Mouse (Mus musculus) forebrain, embryonic 14.5 days (tissue): Measurements from ENCODE around the gene Cabp1. TPM values are rescaled to one million over a fixed set of nuclear protein-coding genes. Genes with fewer than 3 reads are reported as not detected.

Experiments used
- ATAC-seq: fragments of 200-750 bp; cut with Nextera tagmentation; 2 replicates; pipeline ENCODE4 v1.8.0; 2017; ENCODE audit warnings: mild to moderate bottlenecking, moderate library complexity
- DNase-seq: peaks from one replicate; pipeline ENCODE4 v3.0.0-alpha.2; 2015; ENCODE audit warnings: low spot score
- H3K27ac ChIP-seq: fragments of 300-500 bp; sonication (generic); 2 replicates; pipeline ENCODE4 v1.5.1; 2014; ENCODE audit warnings: low read depth, mild to moderate bottlenecking, control low read depth, low read length, moderate library complexity
- H3K27me3 ChIP-seq: fragments of 300-500 bp; sonication (generic); replicated peaks from 2 replicates; pipeline ENCODE4 v1.6.1; 2014; ENCODE audit warnings: low read length, control low read depth, mixed read lengths; ENCODE audit not compliant: control insufficient read depth, insufficient read depth
- H3K36me3 ChIP-seq: fragments of 300-500 bp; sonication (generic); 2 replicates; pipeline ENCODE4 v1.6.1; 2014; ENCODE audit warnings: low read length, control low read depth; ENCODE audit not compliant: control insufficient read depth, insufficient read depth
- H3K4me1 ChIP-seq: fragments of 300-500 bp; sonication (generic); 2 replicates; pipeline ENCODE4 v1.6.1; 2014; ENCODE audit warnings: antibody characterized with exemption, low read length, control low read depth; ENCODE audit not compliant: control insufficient read depth, insufficient read depth
- H3K4me2 ChIP-seq: fragments of 300-500 bp; sonication (generic); 2 replicates; pipeline ENCODE4 v1.6.1; 2014; ENCODE audit warnings: mild to moderate bottlenecking, control low read depth, low read length
- H3K4me3 ChIP-seq: fragments of 300-500 bp; sonication (generic); 2 replicates; pipeline ENCODE4 v1.5.1; 2014; ENCODE audit warnings: low read depth, low read length, control low read depth
- H3K9ac ChIP-seq: fragments of 300-500 bp; sonication (generic); 2 replicates; pipeline ENCODE4 v1.6.1; 2014; ENCODE audit warnings: mild to moderate bottlenecking, low read length, control low read depth, moderate library complexity
- H3K9me3 ChIP-seq: fragments of 300-500 bp; sonication (generic); replicated peaks from 2 replicates; pipeline ENCODE4 v1.6.1; 2016; ENCODE audit warnings: low read length, control low read depth, mixed read lengths; ENCODE audit not compliant: control insufficient read depth
- WGBS: fragments of 180-500 bp; shearing (Covaris S2); extraction: QIAGEN DNeasy Blood & Tissue Kit; methylation state at CpG from one replicate; pipeline ENCODE4 v1.1.7; 2014; 5-methylcytosine and 5-hydroxymethylcytosine counted together
- polyA plus RNA-seq: library from polyadenylated mRNA; unstranded; fragments of >200 nt; fragmentation: Nextera tagmentation; extraction: Ambion mirVana; gene quantifications from 2 replicates; pipeline ENCODE4 v1.2.1, GENCODE M21; 2014

Cabp1 gene
- polyA plus RNA-seq, 1 experiment from 2014 or later = 10.1 TPM

DNA sequence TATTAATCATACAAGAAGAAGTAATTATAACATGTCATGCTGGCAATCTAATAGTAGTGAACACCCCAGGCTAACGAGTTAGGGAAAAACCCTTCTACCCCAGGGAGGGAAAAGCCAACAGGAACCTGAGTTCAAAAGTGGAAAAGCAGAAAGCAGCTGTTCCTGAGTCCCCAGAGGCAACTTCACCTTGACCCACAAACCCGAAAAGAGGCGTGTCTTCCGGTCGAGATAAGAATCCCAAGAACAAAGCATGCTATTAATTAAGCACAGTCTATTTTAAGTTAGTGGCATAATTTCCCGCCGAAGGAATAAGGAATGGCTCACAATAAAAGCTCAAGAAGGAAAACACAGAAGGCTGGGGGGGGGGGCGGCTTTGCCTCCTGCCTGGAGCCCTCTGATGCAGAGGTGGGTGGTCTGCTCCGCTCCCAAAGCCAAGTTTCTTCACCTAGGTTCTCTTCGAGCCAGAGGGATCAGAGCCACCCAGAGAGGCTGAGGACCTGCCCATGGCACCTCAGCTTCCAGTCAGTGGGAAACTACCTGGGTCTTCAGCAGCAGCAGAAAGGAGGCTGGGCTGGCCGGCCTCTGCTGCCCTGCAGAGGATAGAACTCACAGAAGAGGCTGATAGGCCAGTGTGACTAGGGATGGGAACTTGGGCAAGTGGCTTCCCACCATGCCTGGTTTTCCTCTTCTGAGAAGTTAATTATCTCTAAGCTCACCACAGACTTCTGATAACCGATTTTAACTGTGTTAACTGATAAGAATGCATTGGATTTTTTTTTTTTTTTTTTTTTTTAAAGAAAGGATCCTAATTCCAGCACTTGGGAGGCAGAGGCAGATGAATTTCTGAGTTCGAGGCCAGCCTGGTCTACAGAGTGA lies 32.9 kb downstream of the Cabp1 start:
- DNase-seq (no peak), ATAC-seq (no peak)
- Histone ChIP-seq H3K36me3 (no peaks in the 10 kb centered on the region), H3K27ac (no peak overlapping the region), H3K4me3 (no peak overlapping the region), H3K9me3 (no peaks in the 10 kb centered on the region), H3K4me1 (peaks cover 12% of the 10 kb centered on the region), H3K9ac (no peak overlapping the region), H3K27me3 (no peaks in the 10 kb centered on the region), H3K4me2 (no peak overlapping the region)
- 43% methylated on average over 13 of the region's 13 CpGs for WGBS

DNA sequence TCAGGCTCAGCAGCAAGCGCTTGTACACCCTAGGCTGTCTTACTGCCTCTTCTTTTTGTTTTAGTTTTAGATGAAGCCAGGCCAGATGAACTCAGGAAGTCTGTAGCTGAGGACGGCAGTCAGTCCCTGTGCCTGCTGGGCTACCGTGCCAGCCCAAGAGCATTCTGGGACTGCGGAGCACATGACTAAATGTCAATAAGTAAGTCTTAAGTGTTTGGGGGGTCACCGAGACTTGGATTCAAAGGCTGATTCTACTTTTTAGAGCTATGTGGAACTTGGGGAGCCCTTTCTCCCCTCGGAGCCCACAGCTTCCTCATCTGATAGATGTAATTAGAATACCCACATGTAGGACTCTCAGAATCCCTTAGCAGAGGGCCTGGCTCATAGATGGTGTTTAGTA lies 33.5 kb downstream of the Cabp1 start:
- WGBS = 78% methylated on average over 6 of the region's 6 CpGs
- Histone ChIP-seq H3K9me3 (no peaks in the 10 kb centered on the region), H3K27ac (no peak overlapping the region), H3K36me3 (no peaks in the 10 kb centered on the region), H3K4me2 (no peak overlapping the region), H3K4me3 (no peak overlapping the region), H3K4me1 (peaks cover 16% of the 10 kb centered on the region), H3K27me3 (no peaks in the 10 kb centered on the region), H3K9ac (no peak overlapping the region)
- no peak for DNase-seq
- no peak for ATAC-seq

DNA sequence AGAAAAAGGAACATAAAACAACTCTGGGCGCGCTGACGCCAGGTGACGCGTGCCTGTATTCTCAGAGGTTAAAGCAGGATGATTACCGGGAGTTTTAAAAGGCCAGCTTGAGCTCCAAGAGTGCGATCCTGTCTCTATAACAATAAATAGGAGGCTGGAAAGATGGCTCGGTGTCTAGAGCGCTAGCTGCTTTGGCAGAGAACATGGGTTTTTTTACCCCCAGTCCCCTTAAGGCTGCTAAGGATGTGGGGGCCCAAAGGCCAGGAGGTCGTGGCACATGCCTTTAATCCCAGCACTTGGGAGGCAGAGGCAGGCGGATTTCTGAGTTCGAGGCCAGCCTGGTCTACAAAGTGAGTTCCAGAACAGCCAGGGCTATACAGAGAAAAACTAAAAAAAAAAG lies 35.0 kb downstream of the Cabp1 start:
- DNase-seq (no peak), ATAC-seq (no peak)
- H3K4me1 ChIP-seq = peaks cover 23% of the 10 kb centered on the region
- H3K27me3 ChIP-seq = no peaks in the 10 kb centered on the region
- peak overlapping the region; percentile 97 for H3K27ac ChIP-seq
- peak overlapping the region; percentile 97 for H3K4me3 ChIP-seq
- 28% methylated on average over 12 of the region's 12 CpGs for WGBS
- peak overlapping the region; percentile 94 for H3K9ac ChIP-seq
- H3K36me3 ChIP-seq = no peaks in the 10 kb centered on the region
- H3K4me2 ChIP-seq = peak overlapping the region; percentile 88
- no peaks in the 10 kb centered on the region for H3K9me3 ChIP-seq

DNA sequence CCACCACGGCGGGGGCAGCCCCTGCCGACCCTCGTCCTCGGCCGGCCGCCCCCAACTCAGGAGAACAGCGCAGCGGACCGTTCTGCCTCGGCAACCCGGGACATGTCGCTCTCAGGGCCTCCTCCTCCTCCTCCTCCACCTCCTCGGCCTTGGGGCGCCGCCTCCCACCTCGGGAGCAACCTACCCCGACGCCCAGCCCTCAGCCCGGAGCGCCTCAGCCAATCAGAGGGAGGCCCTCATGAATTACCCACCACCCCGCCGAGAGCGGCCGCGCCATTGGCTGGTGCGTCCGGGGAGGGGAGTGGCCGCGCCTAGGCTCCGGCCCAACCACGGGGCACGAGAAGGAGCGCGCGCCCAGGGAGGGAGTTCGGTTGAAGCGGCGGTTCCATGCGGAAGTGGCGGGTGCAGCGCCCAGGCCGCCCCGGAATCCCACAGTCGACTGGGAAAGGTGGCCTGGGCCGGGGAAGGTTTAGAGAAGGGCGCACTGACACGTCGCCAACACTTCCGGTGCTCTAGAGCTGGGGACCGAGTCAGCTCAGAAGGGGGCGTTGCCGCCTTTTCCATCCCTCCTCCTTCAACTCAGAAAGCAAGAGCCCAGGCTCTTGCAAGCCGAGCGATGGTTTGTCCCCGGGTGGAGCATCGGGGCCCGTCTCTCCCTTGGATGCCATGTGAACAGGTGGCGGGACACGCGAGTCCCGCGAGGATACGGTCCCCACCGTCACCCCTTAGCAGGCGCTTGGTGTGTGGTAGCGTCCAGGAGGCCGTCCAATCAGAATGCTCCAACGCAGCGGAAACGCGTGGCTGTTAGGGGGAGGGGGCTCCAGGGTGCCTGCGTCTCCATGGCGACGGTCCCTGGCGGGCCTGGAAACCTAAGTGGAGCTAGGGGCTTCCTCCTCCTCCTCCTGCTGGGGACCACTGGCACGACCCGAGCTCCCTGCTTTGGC lies 35.9 kb downstream of the Cabp1 start, which contains the start of gene Mlec:
Gene Mlec, minus strand, starts transcription at position 140 of the 944 bp plus-strand sequence.
- Histone ChIP-seq H3K4me3 (peak within 1 kb of the TSS; percentile 97), H3K4me2 (peak within 1 kb of the TSS; percentile 88), H3K9ac (peak within 1 kb of the TSS; percentile 94), H3K27me3 (no peaks in the 10 kb centered on the region), H3K27ac (peak within 1 kb of the TSS; percentile 97), H3K9me3 (no peaks in the 10 kb centered on the region), H3K4me1 (peaks cover 23% of the 10 kb centered on the region), H3K36me3 (peaks cover 3% of the 10 kb centered on the region; the same call in 1 of the 2 replicates)
- ATAC-seq = peak; percentile 98
- DNase-seq = peak; percentile 99
- whole genome bisulfite sequencing = under 1% methylated on average over 75 of the region's 78 CpGs

DNA sequence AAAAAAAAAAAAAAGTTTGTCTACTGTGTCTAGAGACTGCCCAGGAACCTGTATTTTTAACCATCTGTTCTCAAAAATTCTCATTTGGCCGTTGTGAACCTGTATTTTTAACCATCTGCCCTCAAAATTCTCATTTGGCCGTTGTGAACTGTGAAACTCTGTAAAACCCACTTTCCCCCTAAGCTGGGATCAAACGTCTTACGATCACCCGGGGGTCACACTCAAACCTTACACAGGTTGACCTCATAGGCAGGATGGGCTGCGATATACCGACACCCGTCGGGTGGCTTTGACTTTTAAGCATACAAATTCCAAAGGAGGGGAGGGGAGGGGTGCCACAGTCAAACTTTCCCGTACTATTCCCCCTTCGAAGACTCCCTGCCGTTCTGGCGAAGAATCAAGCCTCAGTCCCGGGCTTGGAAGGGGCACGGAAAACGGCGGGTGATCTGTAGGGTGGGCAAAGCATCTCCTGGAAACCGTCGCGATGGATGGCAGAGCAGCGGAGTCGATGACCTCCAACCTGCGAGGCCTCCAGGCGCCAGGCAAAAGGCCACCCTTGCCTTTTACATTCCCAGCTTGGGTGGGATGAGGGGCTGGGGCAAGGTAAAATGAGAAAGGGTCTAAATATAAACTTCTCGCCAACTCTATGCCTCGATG lies 37.1 kb downstream of the Cabp1 start:
- Histone ChIP-seq H3K4me2 (peak overlapping the region; percentile 88), H3K4me1 (peaks cover 23% of the 10 kb centered on the region), H3K9me3 (no peaks in the 10 kb centered on the region), H3K36me3 (peaks cover 6% of the 10 kb centered on the region; the same call in 1 of the 2 replicates), H3K9ac (peak overlapping the region; percentile 94), H3K27me3 (no peaks in the 10 kb centered on the region), H3K27ac (no peak overlapping the region; the same call in 1 of the 2 replicates), H3K4me3 (peak overlapping the region; percentile 97)
- DNase-seq (no peak), ATAC-seq (no peak)
- 1% methylated on average over 26 of the region's 26 CpGs for WGBS

DNA sequence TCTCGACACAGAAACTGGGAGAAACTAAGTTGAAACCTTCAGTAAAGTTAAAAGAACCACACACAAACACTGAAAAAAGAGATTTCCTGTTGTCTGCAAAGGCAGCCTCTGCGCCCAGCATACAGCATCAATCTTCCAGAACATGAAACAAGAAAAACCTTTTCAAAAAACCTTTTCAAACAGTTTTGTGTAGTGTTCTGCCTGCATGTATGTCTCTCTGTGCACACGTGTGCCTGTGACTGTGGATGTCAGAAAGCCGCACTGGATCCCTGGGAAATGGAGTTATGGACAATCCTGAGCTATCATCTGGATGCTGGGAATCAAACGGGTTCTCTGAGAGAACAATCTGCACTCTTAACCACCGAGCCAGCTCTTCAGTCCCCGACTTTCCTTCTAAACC lies 37.8 kb downstream of the Cabp1 start:
- no peak overlapping the region; the same call in 1 of the 2 replicates for H3K4me3 ChIP-seq
- H3K9ac ChIP-seq = peak overlapping the region; percentile 94; the same call in 1 of the 2 replicates
- H3K9me3 ChIP-seq = no peaks in the 10 kb centered on the region
- 67% methylated on average over 7 of the region's 7 CpGs for WGBS
- no peak for ATAC-seq
- H3K4me2 ChIP-seq = peak overlapping the region; percentile 88
- H3K27ac ChIP-seq = no peak overlapping the region
- peaks cover 6% of the 10 kb centered on the region; the same call in 1 of the 2 replicates for H3K36me3 ChIP-seq
- H3K4me1 ChIP-seq = peaks cover 23% of the 10 kb centered on the region
- DNase-seq = no peak
- no peaks in the 10 kb centered on the region for H3K27me3 ChIP-seq

DNA sequence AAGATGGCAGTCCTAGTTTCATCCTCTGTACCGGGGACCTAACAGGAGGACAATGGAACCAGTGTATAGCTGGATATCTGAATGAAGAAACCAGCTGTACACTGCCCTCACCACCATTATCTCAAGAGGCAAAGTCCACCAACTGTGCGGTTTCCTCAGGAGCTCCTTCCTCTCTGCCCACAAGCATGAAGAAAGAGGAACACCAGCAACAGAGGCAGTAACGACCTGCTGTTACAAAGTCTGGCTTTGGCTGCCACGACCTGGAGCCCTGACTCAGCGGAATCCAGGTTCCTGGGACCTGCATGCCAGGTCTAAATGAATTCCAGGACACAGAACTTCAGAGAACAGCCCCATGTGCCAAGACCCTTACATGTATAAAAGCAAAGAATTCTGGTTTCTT lies 38.4 kb downstream of the Cabp1 start:
- WGBS = 35% methylated on average over 5 of the region's 5 CpGs
- H3K4me3 ChIP-seq = no peak overlapping the region; the same call in 1 of the 2 replicates
- H3K36me3 ChIP-seq = peaks cover 10% of the 10 kb centered on the region; the same call in 1 of the 2 replicates
- H3K4me2 ChIP-seq = peak overlapping the region; percentile 88
- H3K27ac ChIP-seq = no peak overlapping the region
- H3K27me3 ChIP-seq = no peaks in the 10 kb centered on the region
- ATAC-seq (no peak), DNase-seq (no peak)
- H3K4me1 ChIP-seq = peaks cover 23% of the 10 kb centered on the region
- no peaks in the 10 kb centered on the region for H3K9me3 ChIP-seq
- peak overlapping the region; percentile 94 for H3K9ac ChIP-seq

DNA sequence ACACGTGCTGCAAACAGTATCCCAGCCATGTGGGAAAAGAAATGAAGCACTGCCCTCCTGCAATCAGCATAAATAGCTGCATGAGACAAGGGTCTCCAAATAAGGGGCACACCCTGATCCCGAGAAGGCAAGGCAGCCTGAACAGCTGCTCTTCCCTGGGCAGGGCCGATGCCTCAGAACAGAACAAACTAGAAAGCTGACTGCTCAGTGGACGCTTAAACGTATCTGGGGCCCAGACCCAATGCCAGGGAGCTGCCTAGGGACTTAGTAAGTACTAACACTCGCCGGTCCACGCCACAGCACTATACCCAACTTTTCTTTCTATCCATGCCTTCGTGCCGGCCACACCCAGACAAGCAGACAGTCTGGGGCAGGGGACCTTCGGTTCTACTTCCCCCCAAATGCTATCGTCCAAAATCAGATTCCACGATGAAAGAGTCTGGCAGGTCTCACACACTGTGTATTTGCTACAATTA lies 39.0 kb downstream of the Cabp1 start:
- Histone ChIP-seq H3K4me3 (no peak overlapping the region), H3K4me1 (peaks cover 23% of the 10 kb centered on the region), H3K27me3 (no peaks in the 10 kb centered on the region), H3K4me2 (peak overlapping the region; percentile 88), H3K36me3 (peaks cover 15% of the 10 kb centered on the region), H3K9ac (peak overlapping the region; percentile 94; the same call in 1 of the 2 replicates), H3K27ac (no peak overlapping the region), H3K9me3 (no peaks in the 10 kb centered on the region)
- ATAC-seq (no peak), DNase-seq (no peak)
- WGBS = 78% methylated on average over 13 of the region's 13 CpGs
